Mouse (Mus musculus): Measurements from ENCODE around the gene Armc9. TPM values are rescaled to one million over a fixed set of nuclear protein-coding genes. Genes with fewer than 3 reads are reported as not detected.
A peak's percentile ranks its signal among the peaks of the same experiment; 100 is the strongest.

The Armc9 gene
- polyA plus RNA-seq, 1 experiment from 2014 or later, result 39.7 TPM

- Histone ChIP-seq H3K36me3 (replicated peaks) (no peaks in the 10 kb centered on the region), H3K9ac (no peak overlapping the region), H3K27me3 (replicated peaks) (no peaks in the 10 kb centered on the region), H3K4me2 (no peak overlapping the region), H3K9me3 (no peaks in the 10 kb centered on the region), H3K27ac (no peak overlapping the region), H3K4me1 (no peaks in the 10 kb centered on the region), H3K4me3 (no peak overlapping the region)
- 75% methylated on average over 3 of the region's 3 CpGs for WGBS
- ATAC-seq (replicated peaks), result no peak
Observed at GRCm38 (mm10) chr1:86265060-86265459, 110.5 kb downstream of the Armc9 start.

GRCm38 (mm10) chr1:86268492-86269189 lies 114.1 kb downstream of the Armc9 start:
- Histone ChIP-seq H3K4me2 (no peak overlapping the region), H3K36me3 (replicated peaks) (no peaks in the 10 kb centered on the region), H3K9me3 (no peaks in the 10 kb centered on the region), H3K27me3 (replicated peaks) (no peaks in the 10 kb centered on the region), H3K9ac (no peak overlapping the region), H3K27ac (no peak overlapping the region), H3K4me3 (no peak overlapping the region), H3K4me1 (no peaks in the 10 kb centered on the region)
- no peak for ATAC-seq (replicated peaks)
- 90% methylated on average over 9 of the region's 9 CpGs for WGBS

- Histone ChIP-seq H3K4me1 (no peaks in the 10 kb centered on the region), H3K4me3 (no peak overlapping the region), H3K27ac (no peak overlapping the region), H3K9me3 (no peaks in the 10 kb centered on the region), H3K4me2 (no peak overlapping the region), H3K9ac (no peak overlapping the region), H3K36me3 (replicated peaks) (no peaks in the 10 kb centered on the region), H3K27me3 (replicated peaks) (no peaks in the 10 kb centered on the region)
- no peak for ATAC-seq (replicated peaks)
- WGBS, result 77% methylated on average over 4 of the region's 4 CpGs
Observed at GRCm38 (mm10) chr1:86269190-86269508, 114.6 kb downstream of the Armc9 start.

GRCm38 (mm10) chr1:86271707-86272106 lies 117.1 kb downstream of the Armc9 start:
- Histone ChIP-seq H3K9me3 (no peaks in the 10 kb centered on the region), H3K4me3 (no peak overlapping the region), H3K27ac (no peak overlapping the region), H3K27me3 (replicated peaks) (no peaks in the 10 kb centered on the region), H3K4me1 (no peaks in the 10 kb centered on the region), H3K4me2 (no peak overlapping the region), H3K9ac (no peak overlapping the region), H3K36me3 (replicated peaks) (no peaks in the 10 kb centered on the region)
- 86% methylated on average over 6 of the region's 6 CpGs for WGBS
- ATAC-seq (replicated peaks), result no peak

GRCm38 (mm10) chr1:86277055-86277454 lies 122.5 kb downstream of the Armc9 start:
- WGBS, result 95% methylated on average over 5 of the region's 5 CpGs
- Histone ChIP-seq H3K9me3 (no peaks in the 10 kb centered on the region), H3K27ac (no peak overlapping the region), H3K27me3 (replicated peaks) (no peaks in the 10 kb centered on the region), H3K9ac (no peak overlapping the region), H3K4me3 (no peak overlapping the region), H3K4me1 (no peaks in the 10 kb centered on the region), H3K4me2 (no peak overlapping the region), H3K36me3 (replicated peaks) (no peaks in the 10 kb centered on the region)
- no peak for ATAC-seq (replicated peaks)

- H3K4me3 ChIP-seq, result no peak overlapping the region
- 94% methylated on average over 11 of the region's 11 CpGs for WGBS
- H3K9ac ChIP-seq, result no peak overlapping the region
- H3K9me3 ChIP-seq, result no peaks in the 10 kb centered on the region
- H3K27me3 ChIP-seq (replicated peaks), result no peaks in the 10 kb centered on the region
- no peak overlapping the region for H3K27ac ChIP-seq
- ATAC-seq (replicated peaks), result no peak
- no peak overlapping the region for H3K4me2 ChIP-seq
- no peaks in the 10 kb centered on the region for H3K4me1 ChIP-seq
- no peaks in the 10 kb centered on the region for H3K36me3 ChIP-seq (replicated peaks)
Observed at GRCm38 (mm10) chr1:86281781-86282536, 127.4 kb downstream of the Armc9 start.

- Histone ChIP-seq H3K36me3 (replicated peaks) (no peaks in the 10 kb centered on the region), H3K4me2 (no peak overlapping the region), H3K27ac (no peak overlapping the region), H3K9ac (no peak overlapping the region), H3K4me1 (no peaks in the 10 kb centered on the region), H3K9me3 (no peaks in the 10 kb centered on the region), H3K4me3 (no peak overlapping the region), H3K27me3 (replicated peaks) (no peaks in the 10 kb centered on the region)
- ATAC-seq (replicated peaks), result no peak
- WGBS, result 88% methylated on average over 5 of the region's 5 CpGs
Observed at GRCm38 (mm10) chr1:86284101-86284500, 129.5 kb downstream of the Armc9 start.

- 84% methylated on average over 6 of the region's 6 CpGs for WGBS
- Histone ChIP-seq H3K27me3 (replicated peaks) (no peaks in the 10 kb centered on the region), H3K9ac (no peak overlapping the region), H3K4me2 (no peak overlapping the region), H3K9me3 (no peaks in the 10 kb centered on the region), H3K36me3 (replicated peaks) (no peaks in the 10 kb centered on the region), H3K4me1 (no peaks in the 10 kb centered on the region), H3K4me3 (no peak overlapping the region), H3K27ac (no peak overlapping the region)
- ATAC-seq (replicated peaks), result no peak
Observed at GRCm38 (mm10) chr1:86285295-86285694, 130.7 kb downstream of the Armc9 start.

- no peak overlapping the region for H3K27ac ChIP-seq
- no peaks in the 10 kb centered on the region for H3K4me1 ChIP-seq
- H3K9me3 ChIP-seq, result no peaks in the 10 kb centered on the region
- H3K27me3 ChIP-seq (replicated peaks), result no peaks in the 10 kb centered on the region
- no peak overlapping the region for H3K9ac ChIP-seq
- no peak overlapping the region for H3K4me3 ChIP-seq
- H3K4me2 ChIP-seq, result no peak overlapping the region
- no peaks in the 10 kb centered on the region for H3K36me3 ChIP-seq (replicated peaks)
- no peak for ATAC-seq (replicated peaks)
- WGBS, result 83% methylated on average over 4 of the region's 4 CpGs
Observed at GRCm38 (mm10) chr1:86287473-86287872, 132.9 kb downstream of the Armc9 start.

- no peak overlapping the region for H3K4me3 ChIP-seq
- H3K4me1 ChIP-seq, result no peaks in the 10 kb centered on the region
- no peak overlapping the region for H3K27ac ChIP-seq
- no peaks in the 10 kb centered on the region for H3K27me3 ChIP-seq (replicated peaks)
- H3K9me3 ChIP-seq, result no peaks in the 10 kb centered on the region
- H3K9ac ChIP-seq, result no peak overlapping the region
- 53% methylated on average over 3 of the region's 3 CpGs for WGBS
- no peak for ATAC-seq (replicated peaks)
- no peaks in the 10 kb centered on the region for H3K36me3 ChIP-seq (replicated peaks)
- H3K4me2 ChIP-seq, result no peak overlapping the region
Observed at GRCm38 (mm10) chr1:86290452-86290851, 135.9 kb downstream of the Armc9 start.

- ATAC-seq (replicated peaks), result no peak
- no peaks in the 10 kb centered on the region for H3K27me3 ChIP-seq (replicated peaks)
- H3K36me3 ChIP-seq (replicated peaks), result no peaks in the 10 kb centered on the region
- no peak overlapping the region for H3K4me3 ChIP-seq
- H3K4me2 ChIP-seq, result no peak overlapping the region
- WGBS, result 98% methylated on average over 3 of the region's 3 CpGs
- H3K4me1 ChIP-seq, result no peaks in the 10 kb centered on the region
- no peak overlapping the region for H3K9ac ChIP-seq
- H3K27ac ChIP-seq, result no peak overlapping the region
- H3K9me3 ChIP-seq, result no peaks in the 10 kb centered on the region
Observed at GRCm38 (mm10) chr1:86293091-86293490, 138.5 kb downstream of the Armc9 start.

GRCm38 (mm10) chr1:86293868-86294267 lies 139.3 kb downstream of the Armc9 start:
- no peaks in the 10 kb centered on the region for H3K36me3 ChIP-seq (replicated peaks)
- no peak overlapping the region for H3K27ac ChIP-seq
- no peak for ATAC-seq (replicated peaks)
- H3K9ac ChIP-seq, result no peak overlapping the region
- no peak overlapping the region for H3K4me3 ChIP-seq
- H3K4me2 ChIP-seq, result no peak overlapping the region
- H3K4me1 ChIP-seq, result no peaks in the 10 kb centered on the region
- no peaks in the 10 kb centered on the region for H3K27me3 ChIP-seq (replicated peaks)
- 87% methylated on average over 5 of the region's 5 CpGs for WGBS
- no peaks in the 10 kb centered on the region for H3K9me3 ChIP-seq

GRCm38 (mm10) chr1:86294472-86294871 lies 139.9 kb downstream of the Armc9 start:
- H3K4me1 ChIP-seq, result no peaks in the 10 kb centered on the region
- H3K4me2 ChIP-seq, result no peak overlapping the region
- no peaks in the 10 kb centered on the region for H3K27me3 ChIP-seq (replicated peaks)
- H3K9me3 ChIP-seq, result no peaks in the 10 kb centered on the region
- H3K27ac ChIP-seq, result no peak overlapping the region
- ATAC-seq (replicated peaks), result peak; percentile 54; the same call in 1 of the 2 replicates
- no peak overlapping the region for H3K4me3 ChIP-seq
- WGBS, result 11% methylated on average over 4 of the region's 4 CpGs
- no peaks in the 10 kb centered on the region for H3K36me3 ChIP-seq (replicated peaks)
- H3K9ac ChIP-seq, result no peak overlapping the region
